Mouse (Mus musculus): ENCODE results near the gene Hdc. TPM values are rescaled to one million over a fixed set of nuclear protein-coding genes. Genes with fewer than 3 reads are reported as not detected.

Hdc gene
- polyA plus RNA-seq, 1 experiment from 2014 or later = 1.4 TPM

DNA sequence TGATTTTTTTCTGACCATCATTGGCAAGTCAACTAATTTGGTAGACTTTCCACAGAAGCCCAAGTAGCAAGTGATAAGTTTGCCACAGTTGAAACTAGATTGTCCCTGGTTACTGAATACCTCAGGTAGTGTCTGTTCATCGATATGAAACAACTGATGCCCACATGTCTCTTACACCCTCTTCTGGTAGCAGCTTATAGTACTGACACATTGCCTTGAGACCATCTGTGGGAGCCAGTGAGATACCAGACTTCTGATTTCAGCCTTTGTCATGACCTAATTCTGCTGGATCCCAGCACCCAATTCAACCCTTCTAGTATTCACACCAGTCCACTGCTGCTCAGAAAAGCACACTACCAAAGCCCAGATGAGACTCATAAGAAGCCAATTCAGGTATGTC is 25.7 kb upstream of the Hdc start:
- Histone ChIP-seq H3K4me1 (ENCODE audit: insufficient read depth) (no peaks in the 10 kb centered on the region), H3K4me2 (no peak overlapping the region), H3K36me3 (ENCODE audit: insufficient read depth) (peaks cover 73% of the 10 kb centered on the region), H3K9me3 (ENCODE audit: low read depth, low read length) (no peaks in the 10 kb centered on the region), H3K27ac (ENCODE audit: low read depth) (no peak overlapping the region), H3K4me3 (ENCODE audit: low read depth, low read length) (no peak overlapping the region), H3K27me3 (ENCODE audit: insufficient read depth, low read length) (no peaks in the 10 kb centered on the region), H3K9ac (no peak overlapping the region)
- ATAC-seq (ENCODE audit: insufficient read depth) = no peak
- 89% methylated on average over 1 of the region's 1 CpGs for WGBS
- TF ChIP-seq CTCF (IDR thresholded peaks at IDR 0.05; ENCODE audit: low read depth) = no peak
- no peak for DNase-seq

- no peak for ATAC-seq (ENCODE audit: insufficient read depth)
- Histone ChIP-seq H3K36me3 (ENCODE audit: insufficient read depth) (peaks cover 65% of the 10 kb centered on the region), H3K27me3 (ENCODE audit: insufficient read depth, low read length) (no peaks in the 10 kb centered on the region), H3K4me2 (no peak overlapping the region), H3K27ac (ENCODE audit: low read depth) (no peak overlapping the region), H3K4me1 (ENCODE audit: insufficient read depth) (no peaks in the 10 kb centered on the region), H3K9ac (no peak overlapping the region), H3K9me3 (ENCODE audit: low read depth, low read length) (no peaks in the 10 kb centered on the region), H3K4me3 (ENCODE audit: low read depth, low read length) (no peak overlapping the region)
- 79% methylated on average over 2 of the region's 2 CpGs for WGBS
- peak; percentile 41; the same call in 1 of the 2 replicates for TF ChIP-seq CTCF (IDR thresholded peaks at IDR 0.05; ENCODE audit: low read depth)
- DNase-seq = no peak
These were observed 21.2 kb upstream of the Hdc start for GRCm38 (mm10) chr2:126640298-126640697.

DNA sequence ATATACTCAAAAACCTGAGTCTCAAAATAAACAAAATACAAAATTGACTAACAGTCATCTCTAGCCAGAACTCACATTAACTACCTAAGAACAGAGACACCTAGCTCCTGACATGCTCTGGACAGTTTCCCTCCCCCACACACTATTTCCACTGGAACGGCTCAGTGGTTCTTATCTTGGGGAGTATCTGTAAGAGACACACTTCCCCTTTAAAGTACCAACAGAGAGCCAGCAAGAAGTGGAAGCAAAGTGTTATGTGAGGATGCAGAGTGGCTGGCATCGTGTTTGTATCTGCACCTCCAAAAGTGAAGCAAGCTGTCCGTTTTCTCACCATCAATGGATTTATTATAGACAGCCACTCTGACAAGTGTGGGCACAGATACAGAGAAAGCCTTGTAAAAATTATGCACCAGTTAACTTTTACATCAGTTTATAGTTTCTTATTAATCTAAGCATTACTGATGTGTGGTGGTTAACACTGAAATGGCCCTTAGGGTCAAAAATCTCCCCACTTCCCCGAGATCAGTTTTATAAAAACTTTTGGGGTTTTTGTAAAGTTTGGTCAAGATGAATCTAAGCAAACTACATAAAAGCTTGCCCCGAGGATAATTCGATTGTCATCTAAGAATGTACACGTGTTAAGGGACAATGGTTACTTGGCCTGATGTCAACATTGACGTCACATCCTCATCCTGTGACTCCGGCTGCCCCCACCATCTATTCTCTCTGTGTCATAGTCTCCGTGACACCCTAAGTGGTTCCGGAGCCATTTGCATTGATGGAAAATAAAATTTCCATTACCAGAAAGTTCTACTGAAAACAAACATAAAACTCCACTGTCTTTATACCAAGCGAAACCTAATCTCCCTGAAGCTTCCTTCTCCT is 17.1 kb upstream of the Hdc start:
- H3K4me3 ChIP-seq (ENCODE audit: low read depth, low read length) = no peak overlapping the region
- H3K9me3 ChIP-seq (ENCODE audit: low read depth, low read length) = no peaks in the 10 kb centered on the region
- no peak for TF ChIP-seq CTCF (IDR thresholded peaks at IDR 0.05; ENCODE audit: low read depth)
- DNase-seq (peak; percentile 59), ATAC-seq (ENCODE audit: insufficient read depth) (no peak)
- 70% methylated on average over 12 of the region's 12 CpGs for WGBS
- no peaks in the 10 kb centered on the region for H3K27me3 ChIP-seq (ENCODE audit: insufficient read depth, low read length)
- no peak overlapping the region for H3K4me2 ChIP-seq
- H3K36me3 ChIP-seq (ENCODE audit: insufficient read depth) = peaks cover 43% of the 10 kb centered on the region
- no peak overlapping the region for H3K27ac ChIP-seq (ENCODE audit: low read depth)
- no peaks in the 10 kb centered on the region for H3K4me1 ChIP-seq (ENCODE audit: insufficient read depth)
- H3K9ac ChIP-seq = no peak overlapping the region

- Histone ChIP-seq H3K9me3 (ENCODE audit: low read depth, low read length) (no peaks in the 10 kb centered on the region), H3K36me3 (ENCODE audit: insufficient read depth) (peaks cover 33% of the 10 kb centered on the region), H3K4me1 (ENCODE audit: insufficient read depth) (no peaks in the 10 kb centered on the region), H3K27me3 (ENCODE audit: insufficient read depth, low read length) (no peaks in the 10 kb centered on the region), H3K4me3 (ENCODE audit: low read depth, low read length) (no peak overlapping the region), H3K4me2 (no peak overlapping the region), H3K27ac (ENCODE audit: low read depth) (no peak overlapping the region), H3K9ac (no peak overlapping the region)
- DNase-seq = no peak
- 82% methylated on average over 2 of the region's 2 CpGs for WGBS
- ATAC-seq (ENCODE audit: insufficient read depth) = no peak
- no peak for TF ChIP-seq CTCF (IDR thresholded peaks at IDR 0.05; ENCODE audit: low read depth)
These were observed 14.1 kb upstream of the Hdc start for GRCm38 (mm10) chr2:126633165-126633564.

DNA sequence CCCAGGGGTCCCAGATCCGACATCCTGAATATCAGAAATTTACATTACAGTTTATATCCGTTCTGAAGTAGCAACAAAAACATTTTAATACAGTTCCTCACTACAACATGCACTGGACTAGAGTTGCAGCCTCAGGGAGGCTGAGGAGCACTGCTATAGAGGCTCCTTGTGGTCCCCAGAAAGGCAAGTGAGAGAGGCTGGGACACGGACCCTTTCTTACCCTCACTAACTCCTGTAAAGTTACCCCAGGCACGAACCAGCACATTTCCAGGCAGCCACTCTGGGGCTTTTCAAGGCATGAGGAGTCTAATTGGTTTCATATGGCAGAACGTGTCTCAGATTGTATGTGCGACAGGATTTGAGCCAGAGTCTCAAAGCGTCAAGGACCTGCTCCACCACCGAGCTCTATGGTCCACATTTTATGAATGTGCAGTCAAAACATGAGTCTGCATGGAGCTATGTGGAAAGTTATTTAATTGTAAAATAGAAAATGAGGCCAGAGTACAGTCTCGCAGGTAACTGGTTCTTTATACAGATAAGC is 9.4 kb upstream of the Hdc start:
- no peak for TF ChIP-seq CTCF (IDR thresholded peaks at IDR 0.05; ENCODE audit: low read depth)
- DNase-seq (no peak), ATAC-seq (ENCODE audit: insufficient read depth) (no peak)
- Histone ChIP-seq H3K36me3 (ENCODE audit: insufficient read depth) (peaks cover 22% of the 10 kb centered on the region), H3K9ac (no peak overlapping the region), H3K4me3 (ENCODE audit: low read depth, low read length) (no peak overlapping the region), H3K27me3 (ENCODE audit: insufficient read depth, low read length) (no peaks in the 10 kb centered on the region), H3K27ac (ENCODE audit: low read depth) (no peak overlapping the region), H3K4me1 (ENCODE audit: insufficient read depth) (no peaks in the 10 kb centered on the region), H3K4me2 (no peak overlapping the region), H3K9me3 (ENCODE audit: low read depth, low read length) (no peaks in the 10 kb centered on the region)
- 70% methylated on average over 9 of the region's 9 CpGs for WGBS

GRCm38 (mm10) chr2:126623138-126623537 is 4.0 kb upstream of the Hdc start:
- Histone ChIP-seq H3K4me1 (ENCODE audit: insufficient read depth) (no peaks in the 10 kb centered on the region), H3K27ac (ENCODE audit: low read depth) (no peak overlapping the region), H3K27me3 (ENCODE audit: insufficient read depth, low read length) (no peaks in the 10 kb centered on the region), H3K9ac (no peak overlapping the region), H3K9me3 (ENCODE audit: low read depth, low read length) (no peaks in the 10 kb centered on the region), H3K36me3 (ENCODE audit: insufficient read depth) (peaks cover 3% of the 10 kb centered on the region; the same call in 1 of the 2 replicates), H3K4me2 (no peak overlapping the region), H3K4me3 (ENCODE audit: low read depth, low read length) (no peak overlapping the region)
- no peak for DNase-seq
- no peak for TF ChIP-seq CTCF (IDR thresholded peaks at IDR 0.05; ENCODE audit: low read depth)
- ATAC-seq (ENCODE audit: insufficient read depth) = no peak

DNA sequence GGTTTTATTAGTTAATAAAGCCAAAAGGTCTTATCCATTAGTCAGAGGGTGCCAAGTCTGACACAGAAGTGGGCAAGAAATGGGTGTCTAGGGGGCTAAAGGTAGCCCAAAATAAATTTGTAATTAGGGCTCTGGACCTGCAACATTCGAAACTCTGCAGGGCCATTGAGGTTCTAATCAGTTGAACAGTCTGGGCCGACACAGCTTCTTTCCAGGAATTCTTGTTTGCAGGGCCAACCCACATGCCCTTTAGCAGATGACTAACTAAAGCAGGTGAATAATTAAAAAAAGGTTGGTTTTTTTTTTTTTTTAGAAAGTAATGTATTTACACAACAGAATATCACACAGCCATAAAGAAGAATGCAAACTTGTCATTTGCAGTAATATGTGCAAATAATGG is 3.4 kb upstream of the Hdc start:
- Histone ChIP-seq H3K27me3 (ENCODE audit: insufficient read depth, low read length) (no peaks in the 10 kb centered on the region), H3K9ac (no peak overlapping the region), H3K27ac (ENCODE audit: low read depth) (no peak overlapping the region), H3K4me1 (ENCODE audit: insufficient read depth) (no peaks in the 10 kb centered on the region), H3K4me2 (no peak overlapping the region), H3K4me3 (ENCODE audit: low read depth, low read length) (no peak overlapping the region), H3K9me3 (ENCODE audit: low read depth, low read length) (no peaks in the 10 kb centered on the region), H3K36me3 (ENCODE audit: insufficient read depth) (no peaks in the 10 kb centered on the region)
- 89% methylated on average over 2 of the region's 2 CpGs for WGBS
- ATAC-seq (ENCODE audit: insufficient read depth) (no peak), DNase-seq (no peak)
- no peak for TF ChIP-seq CTCF (IDR thresholded peaks at IDR 0.05; ENCODE audit: low read depth)

Data from lung, embryonic 14.5 days (tissue).